Mouse (Mus musculus) erythroblast, embryonic 14.5 days (primary cell): ENCODE data around the gene Pirt.

Source experiments
- GATA1 ChIP-seq: IDR thresholded peaks from 2 replicates; pipeline ENCODE4 v1.6.1; 2012; ENCODE audit warnings: low read length, inconsistent platforms, mixed read lengths
- TAL1 ChIP-seq: IDR thresholded peaks from 3 replicates; pipeline ENCODE4 v1.6.1; 2012; ENCODE audit warnings: low read length, inconsistent platforms, mixed read lengths

GRCm38 (mm10) chr11:66966500-66967116 lies 54.8 kb downstream of the Pirt start:
- TF ChIP-seq TAL1 (no peak), GATA1 (no peak)
